Mouse (Mus musculus): ENCODE measurements around the gene Slc6a16.

GRCm38 (mm10) chr7:45231941-45232340, 8.9 kb upstream of the Slc6a16 start:
- TF ChIP-seq CTCF (IDR thresholded peaks at IDR 0.05; ENCODE audit: control insufficient read depth, insufficient read depth, insufficient read length) (no peak), MAX (IDR thresholded peaks at IDR 0.05) (no peak), FOSL1 (IDR thresholded peaks at IDR 0.05; ENCODE audit: insufficient read depth, low read length, poor library complexity, severe bottlenecking) (no peak), MYOD1 (IDR thresholded peaks at IDR 0.05; ENCODE audit: control insufficient read depth, insufficient read length, low read depth) (no peak), USF1 (IDR thresholded peaks at IDR 0.05; ENCODE audit: low read depth) (no peak)
